Mouse (Mus musculus) right cerebral cortex, postnatal 4 days (tissue): Measurements from ENCODE around the gene Zfp646.

Experiments used
- DNase-seq: peaks from one replicate; pipeline ENCODE4 v3.0.0-alpha.2; 2022

Zfp646 gene

GRCm38 (mm10) chr7:127922451-127923275 lies 46.6 kb downstream of the Zfp646 start:
- DNase-seq = no peak

DNA sequence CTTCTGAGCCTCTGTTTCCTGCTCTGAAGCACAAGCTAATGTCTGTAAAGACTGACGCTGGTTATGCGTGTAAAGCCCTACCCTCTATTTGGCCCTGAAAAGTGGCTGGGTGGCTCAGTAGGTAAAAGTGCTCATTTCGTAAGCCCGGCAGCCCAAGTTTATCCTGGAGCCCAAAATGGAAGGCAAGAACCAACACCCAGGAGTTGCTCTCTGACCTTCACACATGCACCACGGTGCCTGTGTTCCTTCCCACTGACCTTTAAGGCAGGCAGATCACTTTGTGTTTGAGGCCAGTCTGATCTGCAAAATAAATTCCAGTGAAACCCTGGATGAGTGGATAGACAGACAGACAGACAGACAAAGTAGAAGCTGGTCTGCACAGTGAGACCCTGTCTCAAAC lies 47.7 kb downstream of the Zfp646 start:
- no peak for DNase-seq

- DNase-seq = no peak
Measured at GRCm38 (mm10) chr7:127925252-127925651, 49.2 kb downstream of the Zfp646 start.

DNA sequence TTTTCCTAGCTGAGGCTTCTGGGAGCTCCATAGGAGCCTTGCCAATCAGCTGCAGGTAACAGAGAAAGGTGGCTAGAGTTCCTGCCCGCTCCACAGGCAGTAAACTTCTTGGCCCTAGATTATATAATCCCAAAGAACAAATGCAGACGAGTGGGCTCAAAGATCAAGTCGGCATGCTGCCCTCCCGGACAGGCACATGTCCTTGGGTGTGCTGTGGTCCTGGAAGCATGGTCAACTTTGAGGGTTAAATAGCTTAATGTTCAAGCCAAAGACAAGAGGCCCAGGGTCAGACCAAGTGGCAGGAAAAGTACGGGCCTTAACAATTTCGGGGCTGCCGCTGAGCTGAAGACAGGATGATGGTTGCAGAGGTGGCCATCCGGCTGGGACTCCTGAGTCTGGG lies 50.0 kb downstream of the Zfp646 start:
- no peak for DNase-seq

GRCm38 (mm10) chr7:127926846-127927245 lies 50.8 kb downstream of the Zfp646 start:
- DNase-seq = no peak

DNA sequence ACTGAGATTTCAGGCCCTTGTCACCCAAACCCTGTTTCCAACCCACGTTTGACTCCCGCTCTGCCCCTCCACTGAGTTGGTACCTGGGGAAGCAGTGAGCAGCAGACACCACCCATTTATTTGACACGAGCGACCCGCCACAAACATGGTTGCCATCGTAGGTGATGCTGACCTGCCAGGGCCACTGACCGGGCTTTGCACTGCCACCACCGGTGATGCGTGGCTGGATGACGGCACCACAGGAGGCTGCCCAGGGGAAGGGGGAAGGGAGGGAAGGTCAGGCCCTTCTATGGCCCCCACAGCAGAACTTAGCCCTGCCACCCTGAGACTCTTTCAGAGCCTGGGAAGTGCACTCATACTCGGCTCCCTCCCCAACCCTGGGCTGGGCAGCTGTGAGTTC lies 51.7 kb downstream of the Zfp646 start:
- no peak for DNase-seq

DNA sequence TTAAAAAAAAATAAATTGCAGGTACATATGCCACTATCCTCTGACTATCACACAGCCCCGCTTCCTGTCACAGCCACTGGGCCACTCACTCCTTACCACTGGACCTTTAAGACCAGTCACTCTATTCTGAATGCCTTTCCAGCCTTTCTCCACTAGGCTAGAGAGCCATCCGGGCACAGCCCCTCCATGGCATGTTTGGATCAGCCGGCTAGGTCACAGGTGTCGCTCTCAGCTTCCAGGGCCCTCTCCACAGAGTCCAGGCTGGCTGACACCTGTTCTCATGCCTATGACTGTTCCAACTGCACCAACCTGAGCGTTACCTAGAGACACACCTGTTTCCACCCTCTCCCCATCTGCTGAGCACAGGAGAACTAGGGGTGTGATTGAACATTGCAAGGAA lies 52.6 kb downstream of the Zfp646 start:
- DNase-seq = no peak

GRCm38 (mm10) chr7:127929923-127930322 lies 53.9 kb downstream of the Zfp646 start, which contains the start of gene Prss8:
Prss8 (minus strand) TSS chr7:127930104.
- DNase-seq = no peak

GRCm38 (mm10) chr7:127930636-127931035 lies 54.6 kb downstream of the Zfp646 start:
- DNase-seq = no peak

DNA sequence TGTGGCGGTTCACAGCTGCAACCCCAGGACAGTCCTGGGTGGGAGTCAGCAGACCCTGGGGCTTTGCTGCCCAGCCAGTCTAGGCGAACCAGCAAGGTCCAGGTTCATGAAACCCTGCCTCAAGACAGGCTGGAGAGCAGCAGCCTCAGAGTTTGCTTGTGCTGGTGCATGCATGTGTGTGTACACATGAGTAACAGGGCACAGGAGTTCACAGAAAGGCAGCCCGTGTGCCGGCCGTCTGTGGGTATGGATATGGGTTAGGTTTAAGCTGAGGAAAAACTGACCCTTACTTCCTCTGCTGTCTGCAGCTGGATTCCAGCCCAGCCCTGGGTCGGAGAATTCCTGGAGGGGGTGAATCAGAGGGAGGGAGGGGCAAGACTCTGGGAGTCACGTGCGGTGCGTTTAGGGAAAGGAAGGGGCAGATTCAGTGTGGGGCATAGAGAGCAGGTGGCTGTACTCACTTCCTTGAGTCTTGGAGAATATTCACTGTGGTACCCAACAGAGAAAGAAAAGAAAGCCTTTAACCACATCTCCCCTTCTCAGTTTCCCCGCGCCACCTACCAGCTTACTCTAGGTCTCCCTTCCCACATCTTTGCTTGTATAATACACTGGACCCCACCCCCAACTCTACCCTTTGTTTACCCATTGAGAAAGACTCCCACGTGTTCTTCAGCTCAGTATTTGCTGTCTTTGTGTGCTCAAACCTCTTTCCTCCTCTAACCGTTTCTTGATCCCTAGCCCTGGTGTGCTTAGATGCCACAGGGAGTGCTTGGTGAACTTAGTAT lies 55.5 kb downstream of the Zfp646 start:
- DNase-seq = no peak

DNA sequence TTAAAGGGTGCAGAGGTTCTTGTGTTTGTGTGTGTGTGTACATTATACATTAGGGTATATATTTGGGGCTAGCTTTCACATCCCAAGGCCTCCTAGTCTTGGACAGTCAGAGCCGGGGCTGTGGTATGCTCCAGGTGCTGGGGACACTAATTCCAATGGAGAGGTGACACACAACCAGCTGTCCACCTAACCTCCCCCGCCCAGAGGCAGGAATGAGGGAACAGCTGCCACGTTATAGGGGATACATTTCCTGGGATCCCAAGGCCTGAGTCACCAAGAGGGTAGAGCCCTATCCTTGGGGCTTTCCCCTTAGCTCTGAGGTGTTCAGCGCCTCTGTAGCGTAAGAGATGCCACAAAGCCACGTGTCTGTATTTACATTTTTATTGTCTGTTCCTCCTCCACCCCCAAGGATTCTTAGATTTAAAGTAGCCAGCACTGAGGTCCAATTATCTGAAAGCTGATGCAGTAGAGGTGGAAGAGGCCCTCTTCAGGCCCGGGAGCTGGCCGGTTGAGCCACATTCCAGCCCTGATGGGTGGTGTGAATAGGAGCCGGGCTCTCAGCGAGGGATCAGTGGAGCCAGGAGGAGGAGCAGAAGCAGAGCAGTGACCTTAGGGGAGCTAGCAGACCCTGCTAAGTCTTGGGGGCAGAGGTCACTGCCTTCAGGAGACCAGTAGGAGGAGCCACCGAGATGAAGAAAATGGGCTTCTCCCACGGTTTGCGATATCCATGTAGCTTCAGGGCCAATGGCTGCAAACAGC lies 56.4 kb downstream of the Zfp646 start:
- DNase-seq = no peak

DNA sequence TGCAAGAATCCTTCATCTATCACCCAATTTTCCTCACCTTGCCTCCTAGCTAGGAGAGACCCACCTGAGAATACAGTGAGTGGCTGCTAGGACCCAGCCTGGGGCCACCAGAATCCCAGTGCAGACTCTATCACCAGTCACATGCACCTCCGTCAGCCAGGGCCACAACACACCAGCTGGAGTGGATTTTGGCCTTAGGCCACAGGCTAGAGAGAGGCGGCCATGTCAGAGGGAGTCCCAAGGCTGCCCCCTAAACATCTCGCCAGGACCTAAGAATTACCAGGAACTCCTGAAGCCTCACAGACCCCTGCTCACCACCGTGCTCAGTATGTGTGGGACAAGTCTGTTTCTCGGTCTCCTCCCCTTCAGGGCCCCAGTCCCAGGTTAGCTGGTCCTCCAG lies 58.1 kb downstream of the Zfp646 start:
- no peak for DNase-seq

GRCm38 (mm10) chr7:127935028-127935722 lies 59.2 kb downstream of the Zfp646 start:
- DNase-seq = peak; percentile 91
